Mouse (Mus musculus) liver (tissue): ENCODE data around the gene Satb2.
"Not testable (repeated sequence)": the region's sequence is repeated elsewhere in the genome, so short reads cannot be mapped to it uniquely, and the experiment has no call there.

Experiments used
- DNase-seq: peaks from one replicate; pipeline ENCODE4 v3.0.0-alpha.2; 2020; ENCODE audit warnings: mixed read lengths

The Satb2 gene

DNA sequence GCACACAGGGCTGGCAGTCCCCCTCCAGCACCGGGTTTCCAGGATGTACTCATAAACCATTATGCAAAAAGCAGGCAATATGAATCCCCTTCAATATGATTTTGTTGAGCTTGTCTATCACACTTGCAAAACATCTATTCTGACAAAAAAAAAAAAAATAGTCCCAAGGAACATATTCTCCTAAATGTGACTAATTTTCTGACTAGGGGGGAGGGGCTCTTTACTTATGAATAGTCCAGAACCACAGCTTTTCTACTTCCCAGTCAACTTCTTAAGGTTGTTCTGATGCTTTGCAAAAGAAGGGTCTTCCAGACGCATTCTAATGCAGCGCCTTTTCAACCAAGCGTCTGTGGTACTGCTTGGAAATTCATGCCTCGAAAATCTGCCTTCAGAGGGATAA is 155.7 kb downstream of the Satb2 start:
- no peak for DNase-seq

DNA sequence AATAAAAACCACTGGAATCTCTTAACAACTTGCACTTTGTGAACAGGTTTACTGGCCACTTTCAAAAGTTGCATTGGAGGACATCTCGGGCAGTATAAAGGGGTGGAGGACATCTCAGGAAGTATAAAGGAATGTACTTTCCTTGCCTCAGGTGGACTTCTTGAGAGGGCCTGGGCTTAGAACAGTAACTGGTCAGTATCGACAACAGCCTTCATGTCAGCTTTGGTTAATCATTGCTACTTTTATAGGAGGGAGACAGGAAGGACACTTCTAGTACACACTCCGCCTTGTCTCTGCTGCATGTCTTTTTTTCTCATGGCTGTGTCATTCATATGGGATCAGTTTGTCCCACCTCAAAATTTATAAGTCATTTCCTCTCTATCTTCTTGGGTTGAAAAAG is 156.4 kb downstream of the Satb2 start:
- no peak for DNase-seq

DNA sequence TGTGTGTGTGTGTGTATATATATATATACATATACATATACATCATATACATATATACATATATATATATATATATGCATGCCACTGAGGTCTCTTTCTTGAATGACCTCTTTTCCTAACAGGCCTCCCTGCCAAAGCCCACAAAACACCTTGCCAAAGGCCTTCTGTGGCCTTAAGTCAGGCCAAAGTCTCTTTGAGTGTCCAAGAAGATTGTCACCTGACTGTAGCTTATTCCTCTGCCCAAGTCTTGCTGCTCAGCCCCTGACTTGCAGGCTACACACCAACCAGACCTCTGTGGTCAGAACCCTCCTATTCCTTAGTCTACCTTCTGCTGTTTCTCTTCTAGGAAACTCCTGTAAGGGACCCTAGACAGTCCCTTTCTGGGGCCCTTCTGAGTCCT is 164.9 kb downstream of the Satb2 start:
- DNase-seq: no peak

DNA sequence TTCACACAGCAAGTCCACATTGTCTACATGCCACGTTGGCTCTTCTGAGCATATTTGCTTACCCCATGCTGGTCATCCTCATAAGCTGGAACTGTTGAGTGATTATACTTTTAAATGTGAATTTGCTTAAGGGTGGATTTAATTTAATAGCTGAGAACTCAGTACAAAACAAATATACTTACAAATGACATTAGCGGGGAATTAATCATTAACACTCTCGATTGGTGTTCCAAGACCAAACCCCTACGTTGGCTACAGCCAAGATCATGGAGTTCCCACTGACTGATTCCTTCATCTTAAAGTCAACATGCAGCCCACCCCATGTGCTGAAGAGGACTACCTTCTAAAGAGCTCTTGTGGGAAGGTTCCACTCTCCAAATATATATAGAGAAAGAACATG is 165.5 kb downstream of the Satb2 start:
- DNase-seq: no peak

DNA sequence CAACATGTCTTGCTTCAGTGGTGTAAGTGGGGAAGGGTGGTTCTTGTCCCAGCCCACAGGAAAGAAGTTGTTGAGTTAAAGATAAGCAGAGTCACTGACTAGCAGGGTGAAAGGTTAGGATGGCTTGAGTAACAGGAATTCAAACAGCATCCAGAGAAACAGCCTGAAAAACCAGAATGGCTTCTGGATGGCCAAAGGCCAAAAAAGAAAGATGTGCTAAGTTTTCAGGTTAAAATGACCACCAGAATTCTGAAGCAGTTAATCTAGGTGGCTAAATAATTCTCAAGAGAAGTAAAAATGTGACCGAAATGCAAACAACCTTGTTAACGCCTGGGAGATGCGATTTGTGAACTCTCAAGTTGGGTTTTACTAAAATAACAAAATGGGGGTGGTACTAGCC is 167.0 kb downstream of the Satb2 start:
- no peak for DNase-seq

DNA sequence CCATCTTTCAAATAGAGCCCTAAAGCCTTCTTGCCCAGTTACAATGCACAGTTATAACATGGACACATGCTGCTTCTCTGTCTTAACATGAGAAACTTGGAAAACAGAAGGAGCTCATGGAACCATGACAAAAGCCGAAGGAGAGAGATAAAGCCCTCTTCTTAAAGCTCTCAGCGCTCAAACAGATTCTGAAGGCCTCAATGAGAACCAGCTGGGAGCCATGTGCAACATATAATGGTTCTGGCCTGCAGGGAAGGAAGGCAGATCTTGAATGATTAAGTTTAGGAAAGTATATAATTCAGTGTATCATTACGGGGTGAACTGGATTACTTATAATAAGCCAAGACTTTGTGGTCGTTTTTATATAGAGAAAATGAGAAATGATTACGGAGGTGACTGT is 172.4 kb downstream of the Satb2 start:
- no peak for DNase-seq

DNA sequence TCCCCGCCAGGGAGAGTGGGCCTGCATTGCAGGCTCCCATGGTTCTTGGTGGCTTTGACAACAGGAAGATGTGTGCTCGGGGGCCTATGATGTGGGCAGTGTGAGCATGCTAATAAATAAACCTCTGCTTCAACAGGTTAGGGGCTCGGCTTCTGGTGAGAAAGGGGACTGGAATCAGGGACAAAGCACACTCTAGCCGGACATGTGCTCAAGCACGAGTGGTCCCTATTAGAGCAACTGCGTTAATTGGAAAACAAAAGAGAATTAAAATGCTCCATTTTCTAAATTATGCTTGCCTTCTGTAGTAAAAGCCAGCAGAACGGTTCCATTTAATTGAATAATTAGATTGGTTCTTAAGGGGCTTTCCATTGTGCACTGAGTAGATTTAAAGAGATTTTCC is 177.8 kb downstream of the Satb2 start:
- DNase-seq: no peak

DNA sequence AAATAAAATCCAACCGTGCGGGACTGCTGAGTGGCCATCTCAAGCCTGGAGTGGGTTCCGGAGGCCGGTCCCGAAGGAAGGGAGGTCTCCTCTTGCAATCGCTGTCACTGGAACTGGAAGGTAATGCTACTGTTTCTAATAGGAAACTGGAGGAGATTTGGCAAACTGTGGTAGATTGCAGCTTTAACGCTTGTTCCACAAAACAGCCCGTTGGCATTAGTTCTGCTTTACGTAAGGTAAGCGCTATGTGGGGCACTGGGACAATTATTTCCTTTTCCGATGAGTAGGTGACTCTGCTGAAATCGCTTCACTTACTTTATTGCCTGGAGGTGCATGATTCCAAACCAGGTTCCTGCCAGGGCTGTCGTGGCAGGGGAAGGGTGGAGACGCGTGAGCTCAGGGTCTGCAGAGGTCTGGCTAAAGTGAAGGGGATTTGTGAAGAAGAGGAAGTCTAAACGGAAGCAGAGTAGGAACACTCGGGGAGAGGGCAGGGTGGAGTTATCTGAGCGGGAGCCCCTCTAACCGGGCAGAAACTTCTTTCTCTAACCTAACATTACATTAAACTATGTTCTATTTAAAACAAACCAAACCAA is 183.3 kb downstream of the Satb2 start:
- DNase-seq: no peak

DNA sequence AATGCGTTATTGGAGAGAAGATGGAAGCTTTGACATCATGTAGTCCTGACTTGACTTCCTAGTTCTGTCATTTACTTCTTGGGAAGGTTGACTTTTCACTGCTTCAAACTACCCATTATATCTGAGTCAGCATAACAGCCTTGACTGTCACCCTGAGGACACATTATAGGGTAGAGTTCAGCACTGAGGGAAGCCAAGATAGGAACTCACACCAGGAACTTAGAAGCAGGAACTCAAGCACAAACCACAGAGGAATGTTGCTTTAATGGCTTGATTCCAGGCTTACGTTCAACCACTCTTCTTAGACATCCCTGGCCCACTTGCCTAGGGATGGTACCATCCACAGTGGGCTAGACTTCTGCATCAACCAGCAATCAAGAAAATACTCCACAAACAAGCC is 188.8 kb downstream of the Satb2 start:
- DNase-seq: no peak

DNA sequence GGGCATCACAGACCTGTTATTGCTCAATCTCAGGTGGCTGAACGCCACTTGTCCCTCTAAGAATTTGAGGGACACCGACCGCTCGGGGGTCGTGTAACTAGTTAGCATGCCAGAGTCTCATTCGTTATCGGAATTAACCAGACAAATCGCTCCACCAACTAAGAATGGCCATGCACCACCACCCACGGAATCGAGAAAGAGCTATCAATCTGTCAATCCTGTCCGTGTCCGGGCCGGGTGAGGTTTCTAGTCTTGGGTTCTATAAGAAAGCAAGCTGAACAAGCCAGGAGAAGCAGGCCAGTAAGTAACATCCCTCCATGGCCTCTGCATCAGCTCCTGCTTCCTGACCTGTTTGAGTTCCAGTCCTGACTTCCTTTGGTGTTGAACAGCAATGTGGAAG is 196.3 kb downstream of the Satb2 start:
- DNase-seq: not testable (repeated sequence)

DNA sequence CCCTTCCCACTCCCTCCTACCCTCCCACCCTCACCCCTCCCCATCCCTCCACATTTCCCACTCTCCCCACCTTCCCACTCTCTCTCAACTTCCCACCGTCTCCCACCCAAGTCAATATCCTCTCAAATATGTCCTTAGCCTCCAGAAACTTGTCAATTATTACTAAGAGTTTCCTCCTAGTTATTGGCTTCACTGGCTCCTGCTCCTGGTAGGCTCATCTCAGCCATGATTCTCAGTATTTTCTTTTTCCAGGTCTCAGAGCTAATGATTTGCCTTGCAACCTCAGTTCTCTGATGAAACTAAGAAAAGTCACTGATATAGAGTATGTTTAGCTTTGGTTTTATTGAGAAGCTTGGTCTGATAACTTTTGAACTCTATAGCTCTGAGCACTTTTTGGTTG is 214.2 kb downstream of the Satb2 start:
- DNase-seq: no peak

DNA sequence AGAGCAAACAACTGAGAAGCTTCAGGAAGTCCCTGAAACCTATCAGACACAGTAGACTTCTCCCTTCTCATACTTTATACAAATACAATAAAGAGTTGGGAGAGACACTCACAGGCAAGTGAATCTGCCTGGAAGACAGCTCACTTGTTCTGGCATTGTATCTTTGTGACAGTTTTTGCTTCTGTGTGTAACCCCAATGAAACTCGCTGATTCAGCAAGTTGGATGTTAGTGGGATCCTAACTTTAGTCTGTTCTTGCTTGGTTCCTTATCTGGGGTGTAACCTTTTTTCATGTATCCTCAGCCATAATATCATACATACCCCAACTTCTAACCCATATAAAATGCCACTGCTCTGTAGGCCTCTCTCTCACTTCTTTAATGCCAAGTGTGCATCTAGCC is 216.9 kb downstream of the Satb2 start:
- DNase-seq: no peak

DNA sequence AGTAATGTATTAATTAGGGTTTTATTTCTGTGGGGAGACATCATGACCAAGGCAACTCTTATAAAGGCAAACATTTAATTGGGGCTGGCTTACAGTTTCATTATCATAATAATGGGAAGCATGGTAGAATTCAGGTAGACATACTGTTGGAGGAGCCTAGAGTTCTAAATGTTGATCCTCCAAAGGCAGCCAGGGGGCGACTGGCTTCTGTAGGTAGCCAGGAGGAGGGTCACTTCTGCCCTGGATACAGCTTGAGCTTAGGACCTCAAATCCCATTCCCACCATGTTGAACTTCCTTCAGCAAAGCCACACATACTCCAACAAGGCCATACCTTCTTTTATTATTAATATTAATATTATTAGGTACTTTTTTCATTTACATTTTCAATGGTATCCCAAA is 225.2 kb downstream of the Satb2 start:
- no peak for DNase-seq

DNA sequence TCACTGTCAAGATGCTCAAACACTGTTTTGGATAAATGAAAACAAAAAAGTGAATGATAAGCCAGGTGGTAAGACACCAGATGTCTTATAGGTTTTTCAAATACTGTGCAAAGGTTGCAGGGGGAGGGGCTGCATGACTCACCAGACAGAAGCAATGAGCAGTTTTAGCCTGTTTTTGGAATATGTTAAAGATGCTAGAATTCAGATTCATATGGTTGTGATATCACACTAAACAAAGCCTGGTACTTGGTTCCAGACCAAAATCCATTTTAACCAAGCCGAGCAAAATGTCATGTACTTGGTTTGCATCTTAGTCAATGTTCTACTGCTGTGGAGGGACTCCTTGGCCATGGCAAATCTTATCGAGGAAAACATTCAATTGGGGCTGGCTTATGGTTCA is 227.8 kb downstream of the Satb2 start:
- DNase-seq: no peak

DNA sequence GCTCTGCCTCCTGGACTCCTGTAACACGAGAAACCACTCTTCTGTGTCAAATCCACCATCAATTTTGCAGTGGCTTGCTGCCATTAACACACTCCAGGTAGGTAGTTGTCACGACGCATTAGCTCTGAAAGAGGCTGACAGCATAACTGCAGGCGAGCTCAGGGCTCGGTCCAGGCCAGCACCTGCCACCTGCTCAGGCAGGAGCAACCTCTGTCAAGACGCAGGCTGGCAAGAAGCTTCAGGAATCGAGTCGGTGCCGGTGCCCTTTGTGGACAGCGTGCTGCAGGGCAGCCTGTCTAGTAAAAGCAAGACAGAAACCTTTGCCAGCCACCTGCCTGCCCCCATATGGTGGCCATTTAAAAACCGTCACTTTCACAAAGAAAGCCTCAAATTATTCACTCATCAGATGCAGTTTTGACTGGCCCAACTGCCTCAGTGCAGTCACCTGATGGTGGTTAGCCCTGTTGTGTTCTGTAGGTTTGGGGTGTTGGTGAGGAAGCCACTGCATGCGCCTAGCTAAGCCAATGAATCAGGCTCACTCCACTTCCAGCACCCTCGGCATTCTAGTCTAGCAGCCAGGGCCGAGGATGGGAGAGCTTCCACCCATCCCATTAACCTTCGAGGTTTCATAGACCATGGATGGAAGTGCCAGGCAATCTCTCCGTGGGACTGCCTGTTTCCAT is 228.7 kb downstream of the Satb2 start:
- DNase-seq: no peak

DNA sequence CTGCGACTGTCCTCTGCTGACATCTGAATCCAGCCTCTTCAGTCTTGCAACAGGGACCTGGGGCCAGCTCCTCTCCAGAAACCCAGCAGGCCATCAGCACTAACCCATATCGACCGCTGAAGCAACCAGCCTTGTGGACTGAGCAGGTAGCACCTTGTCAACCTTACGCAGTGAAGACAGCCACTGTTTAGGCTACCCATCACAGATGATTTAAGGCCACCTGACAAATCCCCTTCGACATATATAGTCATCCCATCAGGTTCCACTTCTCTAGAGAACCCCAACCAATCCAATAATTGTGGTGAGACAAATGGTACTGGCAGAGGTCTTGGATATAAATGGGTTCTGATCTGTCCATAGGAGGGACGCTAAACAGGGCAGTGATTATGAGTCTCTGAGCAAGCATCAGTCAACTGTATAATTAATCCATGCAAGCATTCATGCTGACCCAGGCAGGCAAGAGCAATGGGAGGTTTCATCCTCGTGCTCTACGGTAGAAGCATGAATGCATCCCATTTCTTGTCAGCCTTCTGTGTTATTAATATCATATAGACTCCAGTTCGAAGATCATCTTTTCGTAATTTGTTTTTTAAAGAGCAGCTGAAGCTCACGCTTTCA is 229.5 kb downstream of the Satb2 start:
- no peak for DNase-seq
